Mouse (Mus musculus) kidney, adult 2 months (tissue): Measurements from ENCODE around the gene Actr1b. TPM values are rescaled to one million over a fixed set of nuclear protein-coding genes. Genes with fewer than 3 reads are reported as not detected.

Experiments
- DNase-seq: peaks from one replicate; pipeline ENCODE4 v3.0.0; 2021
- H3K27ac ChIP-seq: fragments of 200-500 bp; 2 replicates; pipeline ENCODE4 v1.5.1; 2012; ENCODE audit warnings: low read depth, low read length, control low read depth, inconsistent platforms; ENCODE audit not compliant: insufficient read depth
- H3K27me3 ChIP-seq: fragments of 200-500 bp; replicated peaks from 2 replicates; pipeline ENCODE4 v1.6.1; 2012; ENCODE audit warnings: mild to moderate bottlenecking, moderate library complexity, low read length, inconsistent platforms; ENCODE audit not compliant: control insufficient read depth, insufficient read depth
- H3K36me3 ChIP-seq: fragments of 200-500 bp; 2 replicates; pipeline ENCODE4 v1.6.1; 2012; ENCODE audit warnings: mild to moderate bottlenecking, moderate library complexity, low read length, inconsistent platforms; ENCODE audit not compliant: control insufficient read depth, insufficient read depth
- H3K4me1 ChIP-seq: fragments of 200-500 bp; 2 replicates; pipeline ENCODE4 v1.6.1; 2011; ENCODE audit warnings: low read length; ENCODE audit not compliant: control insufficient read depth, insufficient read depth
- H3K4me3 ChIP-seq: fragments of 200-500 bp; 2 replicates; pipeline ENCODE4 v1.5.1; 2011; ENCODE audit warnings: mild to moderate bottlenecking, low read depth, low read length, control low read depth; ENCODE audit not compliant: insufficient read depth
- CTCF ChIP-seq: fragments of 200-500 bp; conservative IDR thresholded peaks from 2 replicates; pipeline ENCODE4 v1.5.1; 2011; ENCODE audit warnings: low read depth, mild to moderate bottlenecking, control low read depth, low read length, moderate library complexity, mixed read lengths; ENCODE audit not compliant: insufficient read depth, insufficient read length
- POLR2A ChIP-seq: fragments of 200-500 bp; IDR thresholded peaks from one replicate; pipeline ENCODE4 v1.6.1; 2011; ENCODE audit warnings: low read depth, low read length, control low read depth
- WGBS: fragments of 180-500 bp; shearing (Covaris S2); methylation state at CpG from one replicate; pipeline ENCODE4 v1.1.7; 2018; 5-methylcytosine and 5-hydroxymethylcytosine counted together
- polyA plus RNA-seq: library from polyadenylated mRNA; depleted of rRNA; stranded (reverse); fragments of >200 nt; gene quantifications from 2 replicates; pipeline ENCODE4 v1.2.3, GENCODE M21; 2012

Gene Actr1b
- polyA plus RNA-seq, 1 experiment: 130 TPM

DNA sequence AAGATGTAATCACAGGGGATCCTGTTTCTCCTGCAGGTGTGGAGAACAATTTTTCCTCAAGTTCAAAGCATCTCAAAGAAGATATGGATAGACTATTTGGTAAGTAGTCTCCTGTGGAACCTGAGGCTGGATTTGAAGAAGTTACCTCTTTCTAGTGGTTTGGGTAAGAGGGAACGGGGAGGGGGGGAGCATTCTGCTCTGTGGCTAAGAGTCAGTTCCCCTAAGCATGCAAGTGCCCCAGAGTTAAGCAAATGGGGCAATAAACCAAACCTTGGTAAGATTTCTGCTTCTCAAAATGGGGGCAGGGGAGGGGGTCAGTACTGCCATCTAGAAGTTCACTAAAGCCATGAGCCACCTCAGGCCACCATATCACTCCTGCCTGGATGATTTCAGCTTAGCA is 4.6 kb upstream of the Actr1b start:
- no peak for TF ChIP-seq CTCF
- TF ChIP-seq POLR2A: no peak
- H3K4me3 ChIP-seq: no peak overlapping the region
- no peak for DNase-seq
- no peak overlapping the region for H3K27ac ChIP-seq
- 63% methylated on average over 1 of the region's 1 CpGs for WGBS
- no peaks in the 10 kb centered on the region for H3K36me3 ChIP-seq
- H3K4me1 ChIP-seq: no peaks in the 10 kb centered on the region
- H3K27me3 ChIP-seq: no peaks in the 10 kb centered on the region

DNA sequence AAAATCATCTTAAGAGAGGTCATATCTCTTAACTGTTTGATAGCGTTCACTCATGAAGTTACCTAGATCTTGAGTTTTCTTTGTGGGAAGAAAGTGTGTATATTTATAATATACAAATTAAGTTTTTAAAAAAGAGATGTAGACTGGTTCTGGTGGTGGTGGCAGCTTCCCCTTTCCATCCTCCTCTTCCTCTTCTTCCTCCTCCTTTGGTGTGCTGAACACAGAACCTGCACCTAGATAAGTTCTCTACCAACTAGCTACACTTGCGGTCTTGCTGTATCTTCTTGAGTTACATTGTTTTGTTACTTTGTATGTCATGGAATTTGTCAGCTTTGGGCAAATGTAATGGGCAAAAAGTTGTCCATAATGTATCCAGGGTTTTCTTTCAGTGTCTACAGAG is 3.1 kb downstream of the Actr1b start:
- WGBS: 93% methylated on average over 2 of the region's 2 CpGs
- no peak for DNase-seq
- no peak overlapping the region for H3K27ac ChIP-seq

DNA sequence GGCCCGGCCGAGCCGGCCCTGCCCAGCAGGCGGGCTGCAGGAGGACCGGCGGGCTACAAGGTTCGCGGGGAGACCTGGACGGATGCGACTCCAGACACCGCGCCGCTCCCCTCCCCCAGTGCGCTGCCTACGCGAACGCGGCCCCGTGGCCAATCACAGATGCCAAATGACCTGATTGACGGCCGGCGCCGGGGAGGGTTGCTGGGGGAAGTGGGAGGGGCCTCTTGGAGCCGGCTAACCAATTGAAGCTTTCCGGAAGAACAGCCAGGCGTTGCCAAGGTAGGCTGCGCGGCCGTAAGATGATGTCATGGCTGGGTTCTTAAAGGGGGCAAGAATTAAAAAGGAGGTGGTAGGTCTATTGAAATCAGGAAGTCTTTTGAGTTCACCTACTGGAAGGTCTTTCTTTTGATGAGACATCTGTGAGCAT is 4.4 kb downstream of the Actr1b start, which contains the start of gene 4933424G06Rik:
Gene 4933424G06Rik, plus strand, starts transcription at position 296 of the 427 bp plus-strand sequence.
- H3K4me3 ChIP-seq: peak within 1 kb of the TSS; percentile 96
- TF ChIP-seq CTCF: no peak
- peak; percentile 57 for TF ChIP-seq POLR2A
- under 1% methylated on average over 29 of the region's 29 CpGs for WGBS
- H3K27me3 ChIP-seq: no peaks in the 10 kb centered on the region
- DNase-seq: peak; percentile 99
- H3K4me1 ChIP-seq: peaks cover 11% of the 10 kb centered on the region
- peak within 1 kb of the TSS; percentile 42 for H3K27ac ChIP-seq
- H3K36me3 ChIP-seq: no peaks in the 10 kb centered on the region

More for the DNA sequence above, 3.1 kb downstream of the Actr1b start:
- H3K4me1 ChIP-seq: peaks cover 11% of the 10 kb centered on the region
- no peaks in the 10 kb centered on the region for H3K36me3 ChIP-seq
- TF ChIP-seq CTCF: no peak
- no peak for TF ChIP-seq POLR2A
- H3K4me3 ChIP-seq: no peak overlapping the region
- H3K27me3 ChIP-seq: no peaks in the 10 kb centered on the region

GRCm38 (mm10) chr1:36709055-36709853 is 5.0 kb downstream of the Actr1b start:
- Histone ChIP-seq H3K36me3 (no peaks in the 10 kb centered on the region), H3K27me3 (no peaks in the 10 kb centered on the region), H3K4me1 (peaks cover 11% of the 10 kb centered on the region), H3K27ac (peak overlapping the region; percentile 42), H3K4me3 (peak overlapping the region; percentile 96)
- WGBS: 1% methylated on average over 33 of the region's 33 CpGs
- DNase-seq: peak; percentile 43
- TF ChIP-seq POLR2A: no peak
- TF ChIP-seq CTCF: peak; percentile 41; the same call in 1 of the 2 replicates

GRCm38 (mm10) chr1:36708626-36709025 is 5.6 kb downstream of the Actr1b start:
- Histone ChIP-seq H3K4me3 (peak overlapping the region; percentile 96; the same call in 1 of the 2 replicates), H3K36me3 (no peaks in the 10 kb centered on the region), H3K4me1 (peaks cover 11% of the 10 kb centered on the region), H3K27me3 (no peaks in the 10 kb centered on the region), H3K27ac (no peak overlapping the region)
- TF ChIP-seq POLR2A: no peak
- DNase-seq: peak; percentile 45
- 33% methylated on average over 1 of the region's 1 CpGs for WGBS

DNA sequence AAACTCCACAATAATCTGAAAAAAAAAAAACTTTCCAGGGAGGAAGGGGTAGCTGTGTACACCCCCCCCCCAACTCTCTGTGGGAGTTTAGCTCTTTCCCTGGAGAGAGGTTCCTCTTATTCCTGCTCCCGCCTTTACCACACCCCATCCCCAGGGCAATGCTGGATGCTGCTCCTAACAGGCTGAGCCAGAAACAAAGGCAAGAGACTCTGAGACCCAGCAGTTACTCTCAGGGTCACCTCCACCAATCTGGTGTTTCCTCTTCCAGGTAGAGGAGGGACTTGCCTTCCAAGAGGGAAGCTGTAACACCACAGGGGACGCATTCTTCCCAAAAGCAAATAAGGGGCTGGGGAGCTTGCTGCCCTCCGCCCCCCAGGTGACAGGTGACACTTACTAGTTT is 6.4 kb downstream of the Actr1b start:
- no peaks in the 10 kb centered on the region for H3K27me3 ChIP-seq
- no peak overlapping the region for H3K4me3 ChIP-seq
- no peak overlapping the region for H3K27ac ChIP-seq
- no peak for TF ChIP-seq CTCF
- no peak for TF ChIP-seq POLR2A
- no peaks in the 10 kb centered on the region for H3K36me3 ChIP-seq
- 68% methylated on average over 3 of the region's 3 CpGs for WGBS
- peaks cover 11% of the 10 kb centered on the region for H3K4me1 ChIP-seq
- no peak for DNase-seq

DNA sequence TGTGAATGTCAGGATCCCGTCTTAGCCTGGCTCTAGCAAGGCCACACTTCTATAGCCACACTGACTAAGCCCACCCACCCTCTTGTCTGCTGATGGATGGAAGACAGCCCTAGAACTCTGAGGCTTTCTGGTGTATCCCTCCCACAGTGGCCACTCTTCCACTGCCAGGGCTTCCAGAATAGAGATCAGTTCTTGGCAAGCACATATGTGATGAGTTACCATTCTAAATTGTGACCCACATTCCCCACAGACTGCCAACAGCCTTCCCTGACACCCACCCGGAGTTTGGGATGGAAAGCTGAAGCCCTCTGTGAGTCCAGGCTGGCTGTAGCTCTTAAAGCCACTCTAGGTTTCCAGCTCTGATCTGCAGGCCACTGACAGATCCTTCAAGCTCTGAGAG is 7.1 kb downstream of the Actr1b start:
- WGBS: 84% methylated on average over 2 of the region's 2 CpGs
- Histone ChIP-seq H3K36me3 (no peaks in the 10 kb centered on the region), H3K4me1 (peaks cover 11% of the 10 kb centered on the region), H3K4me3 (no peak overlapping the region), H3K27me3 (no peaks in the 10 kb centered on the region), H3K27ac (no peak overlapping the region)
- DNase-seq: no peak
- TF ChIP-seq POLR2A (no peak), CTCF (no peak)
